Mouse (Mus musculus): ENCODE data around the gene E2f3.

Gene E2f3

DNA sequence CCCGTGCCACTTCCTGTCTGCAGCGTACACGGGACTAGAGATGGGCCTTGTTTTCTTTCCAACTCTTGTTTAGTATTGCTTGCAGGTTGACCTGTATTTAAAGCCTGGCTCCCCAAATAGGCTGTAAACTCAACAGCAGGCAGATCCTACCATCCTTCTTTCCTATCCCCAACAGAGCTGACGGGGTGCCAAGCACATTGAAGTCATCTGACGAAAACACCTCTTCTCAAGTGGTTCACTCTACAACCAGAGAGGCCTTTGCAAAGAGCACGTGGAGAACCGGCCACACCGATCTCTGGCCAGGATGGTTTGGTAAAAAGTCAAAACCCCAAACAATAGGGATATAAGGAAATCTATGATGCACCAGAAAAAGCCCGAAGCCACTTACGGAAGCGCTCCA lies 8.5 kb downstream of the E2f3 start:
- DNase-seq (ENCODE audit: low spot score): no peak

DNA sequence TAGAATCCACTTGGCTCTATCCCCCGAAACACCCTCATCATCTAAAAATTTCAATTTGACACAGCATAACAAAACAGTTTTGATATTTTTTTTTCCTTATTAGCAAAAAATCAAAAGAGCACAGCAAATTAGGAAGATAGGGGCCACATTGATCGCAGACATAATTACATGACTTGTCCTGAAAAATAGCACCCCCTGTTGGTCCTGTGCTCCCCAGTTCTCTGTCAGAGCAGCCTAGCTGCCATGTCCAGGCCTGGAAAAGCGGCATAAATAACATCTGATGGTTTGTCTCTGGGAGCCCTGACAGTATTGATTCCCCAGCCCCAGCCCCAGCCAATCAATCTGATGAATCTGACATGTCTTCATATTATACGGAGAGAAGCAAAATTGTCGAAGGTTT lies 11.8 kb downstream of the E2f3 start:
- no peak for DNase-seq (ENCODE audit: low spot score)

DNA sequence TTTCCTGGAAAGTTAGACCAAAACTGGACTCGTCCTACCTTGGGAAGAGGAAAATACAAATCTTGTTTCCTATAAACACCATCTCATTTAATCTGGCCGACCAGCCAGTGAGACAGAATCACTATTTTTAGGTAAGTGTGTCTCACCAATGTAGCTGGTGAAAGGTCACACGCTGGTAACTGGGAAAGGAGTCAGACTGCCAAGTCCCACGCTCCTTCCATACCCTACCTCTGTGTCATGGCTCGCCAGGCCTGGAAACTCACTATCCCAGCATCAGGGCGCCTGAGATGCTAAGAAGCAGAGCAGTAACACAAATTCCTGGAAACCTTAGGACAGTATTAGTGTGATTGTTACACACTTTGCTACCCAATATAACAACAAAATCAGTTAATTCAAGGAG lies 12.3 kb downstream of the E2f3 start:
- DNase-seq (ENCODE audit: low spot score): no peak

DNA sequence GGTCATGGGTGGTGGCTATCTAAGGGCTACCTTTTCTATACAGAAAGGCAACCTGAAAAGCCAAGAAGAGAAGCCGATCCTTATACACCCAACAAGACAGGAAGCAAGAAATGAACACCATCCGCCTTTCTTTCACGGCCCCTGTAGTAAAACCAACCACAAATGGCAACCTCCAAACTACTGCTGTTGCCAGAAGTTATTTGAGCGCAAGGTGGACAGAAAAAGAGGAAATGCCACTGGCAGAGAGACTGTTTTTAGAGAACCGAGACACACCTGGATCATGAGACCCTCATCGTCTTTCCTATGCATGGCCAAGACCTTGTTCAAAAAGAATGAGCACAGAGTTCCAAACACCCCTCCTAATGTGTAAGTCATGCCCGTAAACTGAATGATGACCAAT lies 15.5 kb downstream of the E2f3 start:
- DNase-seq (ENCODE audit: low spot score): no peak

GRCm38 (mm10) chr13:29968636-29969035 lies 17.2 kb downstream of the E2f3 start:
- DNase-seq (ENCODE audit: low spot score): no peak

DNA sequence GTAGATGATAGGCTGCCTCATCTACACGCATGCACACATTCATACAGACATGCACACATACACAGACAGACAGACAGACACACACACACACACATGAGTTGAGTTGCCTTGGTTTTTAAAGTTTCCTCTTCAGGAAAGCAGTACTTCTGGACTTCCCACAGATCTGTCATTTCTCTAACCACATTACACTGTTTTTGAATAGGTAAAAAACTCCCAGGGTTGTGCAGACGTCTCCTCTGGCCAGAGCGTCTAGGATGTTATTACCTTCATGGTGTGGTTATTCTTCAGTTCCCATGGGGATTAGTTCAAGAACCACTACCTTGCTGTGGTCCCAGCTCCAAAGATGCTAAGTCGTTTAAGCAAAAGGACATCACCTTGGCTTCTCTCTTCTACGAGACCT lies 18.5 kb downstream of the E2f3 start:
- no peak for DNase-seq (ENCODE audit: low spot score)

DNA sequence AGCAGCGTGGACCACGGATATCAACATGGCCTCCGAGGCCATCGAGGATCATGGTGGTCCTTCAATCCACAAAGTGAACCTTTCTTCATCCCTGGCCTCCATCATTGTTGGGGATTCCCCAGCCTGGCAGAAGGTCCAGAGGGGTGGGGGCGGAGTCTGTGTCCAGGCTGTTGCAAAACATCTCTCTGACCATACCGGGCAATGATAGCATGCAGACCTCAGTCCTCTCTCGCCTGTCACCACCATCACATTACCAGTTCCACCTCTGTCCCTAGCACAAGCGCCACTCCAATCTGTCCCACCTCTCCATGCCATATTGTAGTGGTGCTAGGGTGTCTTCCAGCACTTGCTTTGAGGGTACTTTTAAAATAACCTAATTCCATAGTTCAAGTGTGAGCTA lies 18.9 kb downstream of the E2f3 start:
- DNase-seq (ENCODE audit: low spot score): no peak

DNA sequence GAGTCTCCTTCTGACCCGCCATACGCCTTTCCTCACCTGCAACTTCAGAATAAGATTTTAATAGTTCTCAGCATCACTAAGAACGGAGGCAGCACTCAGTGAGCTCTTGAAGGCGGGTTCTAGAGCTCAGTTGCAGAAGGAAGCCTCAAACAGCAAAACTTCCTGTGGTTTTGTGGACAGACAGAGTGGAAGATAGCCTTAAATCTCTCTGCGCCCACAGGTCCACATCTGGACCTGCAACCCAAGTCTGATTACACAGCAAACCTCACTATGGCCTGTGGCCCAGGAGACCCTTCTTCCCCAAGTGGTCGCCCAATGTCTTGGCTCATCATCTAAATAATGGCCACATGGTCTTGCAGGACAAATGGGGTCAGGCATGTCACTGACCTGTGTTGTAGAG lies 21.8 kb downstream of the E2f3 start:
- DNase-seq (ENCODE audit: low spot score): no peak

DNA sequence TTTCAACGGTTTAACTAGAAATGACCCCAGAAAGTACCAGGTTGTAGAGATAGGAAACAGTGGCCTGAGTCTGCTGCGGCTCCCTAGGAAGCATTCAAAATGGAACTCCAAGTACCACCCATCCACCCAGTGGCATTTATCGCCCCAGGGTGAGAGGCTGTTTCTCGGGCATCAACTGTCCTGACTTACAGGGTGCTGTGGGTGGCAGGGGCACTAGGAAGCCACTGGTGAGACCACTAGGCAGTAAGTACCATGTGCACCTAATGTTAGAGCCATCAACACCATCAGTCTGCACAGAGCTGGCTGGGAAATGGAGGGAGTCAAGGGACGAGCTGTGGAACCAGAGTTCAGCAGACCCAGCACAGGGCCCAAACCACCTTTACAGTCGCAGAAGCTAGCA lies 25.4 kb downstream of the E2f3 start:
- no peak for DNase-seq (ENCODE audit: low spot score)

GRCm38 (mm10) chr13:29957731-29958254 lies 28.1 kb downstream of the E2f3 start:
- DNase-seq (ENCODE audit: low spot score): no peak

- DNase-seq (ENCODE audit: low spot score): no peak
Observed at GRCm38 (mm10) chr13:29956821-29957421, 28.9 kb downstream of the E2f3 start.

GRCm38 (mm10) chr13:29955296-29955695 lies 30.6 kb downstream of the E2f3 start:
- no peak for DNase-seq (ENCODE audit: low spot score)

- DNase-seq (ENCODE audit: low spot score): no peak
Observed at GRCm38 (mm10) chr13:29954741-29955140, 31.1 kb downstream of the E2f3 start.

DNA sequence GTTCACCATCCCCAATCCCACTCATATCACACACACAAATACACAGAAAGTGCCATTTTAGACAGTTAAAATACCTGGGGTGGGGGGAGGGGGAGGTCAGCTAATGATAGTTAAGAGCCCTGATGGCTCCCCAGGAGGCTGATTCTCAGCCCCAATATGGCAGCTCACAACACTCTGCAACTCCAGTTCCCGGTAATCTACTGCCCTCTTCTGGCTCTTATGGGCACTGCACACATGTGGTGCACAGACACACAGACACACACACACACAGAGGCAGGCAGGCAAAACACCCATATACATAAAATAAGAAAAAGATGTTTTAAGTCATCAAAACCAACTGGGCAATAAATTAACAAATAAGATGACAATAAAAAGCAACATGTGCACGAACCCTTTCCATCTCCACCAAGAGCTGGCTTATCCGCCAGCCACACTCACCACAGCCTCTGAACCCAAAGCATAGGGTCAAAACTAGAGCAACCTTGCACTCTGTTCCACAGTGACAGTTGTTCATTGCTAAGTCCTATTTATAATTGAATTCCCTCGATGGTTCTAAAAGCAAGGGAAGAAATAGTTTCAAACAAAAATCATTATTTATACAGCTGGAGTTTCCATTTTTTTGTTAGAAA lies 32.3 kb downstream of the E2f3 start:
- DNase-seq (ENCODE audit: low spot score): no peak

DNA sequence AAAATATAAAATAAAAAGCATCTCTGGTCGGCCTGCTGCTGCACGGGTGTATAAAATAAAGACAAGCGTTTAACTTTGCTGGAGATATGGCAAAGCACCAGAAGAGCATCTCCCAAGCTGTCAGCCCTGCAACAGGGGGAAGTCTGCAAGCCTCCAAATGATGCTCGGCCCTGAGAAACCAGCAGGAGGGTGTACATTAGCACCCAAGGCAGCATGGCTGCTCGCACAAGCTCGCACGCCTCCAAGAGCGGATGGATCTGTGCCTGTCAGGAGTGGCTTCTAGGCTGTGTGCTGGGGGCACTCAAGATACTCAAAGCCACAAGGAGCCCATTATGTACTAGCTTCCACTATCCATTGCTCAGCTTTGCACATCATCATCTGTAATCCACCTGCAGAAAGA lies 39.8 kb downstream of the E2f3 start:
- no peak for DNase-seq (ENCODE audit: low spot score)

DNA sequence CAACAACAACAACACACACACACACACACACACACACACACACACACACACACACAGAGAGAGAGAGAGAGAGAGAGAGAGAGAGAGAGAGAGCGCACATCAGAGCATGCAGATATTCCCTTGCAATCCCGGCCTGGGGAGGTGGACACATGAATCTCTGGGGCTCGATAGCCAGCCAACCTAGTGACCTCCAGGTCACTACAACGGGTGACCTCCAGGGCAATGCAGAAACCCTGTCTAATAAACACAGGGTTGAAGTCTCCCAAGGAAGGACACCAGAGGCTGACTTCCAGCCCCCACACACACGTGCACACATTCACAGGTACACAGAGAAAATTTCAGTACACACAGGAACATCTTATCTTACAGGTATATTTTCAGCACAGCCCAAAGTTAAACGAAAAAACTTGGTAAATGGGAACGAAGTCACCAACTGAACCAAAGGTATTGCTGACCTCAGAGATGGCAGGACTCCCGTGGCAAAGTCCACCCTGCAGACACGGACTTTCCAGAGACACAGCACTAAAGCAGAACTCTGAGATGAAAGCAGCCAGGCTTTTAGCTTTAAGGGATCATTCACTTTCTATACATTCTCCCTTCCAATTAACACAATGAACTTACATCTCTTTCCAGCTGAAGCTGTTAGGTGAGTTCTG lies 40.8 kb downstream of the E2f3 start:
- DNase-seq (ENCODE audit: low spot score): no peak

DNA sequence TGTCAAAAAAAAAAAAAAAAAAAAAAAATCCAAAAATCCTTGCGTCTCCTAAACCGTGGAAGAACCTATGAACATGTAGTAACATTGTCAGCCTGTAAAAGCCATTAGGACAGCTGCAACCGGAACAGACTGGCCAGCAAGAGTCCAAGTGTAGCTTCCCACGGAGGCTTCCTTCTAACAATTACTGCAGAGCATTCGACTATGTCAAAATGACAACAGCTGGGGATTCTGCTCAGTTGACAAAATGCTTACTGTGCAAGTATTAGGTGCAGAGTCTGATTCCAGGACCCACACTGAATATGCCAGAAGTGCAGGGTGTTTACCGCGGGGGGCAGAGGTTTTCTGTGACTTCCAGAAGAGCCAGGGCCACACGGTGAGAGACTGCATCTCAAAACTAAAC lies 41.4 kb downstream of the E2f3 start:
- no peak for DNase-seq (ENCODE audit: low spot score)

- no peak for DNase-seq (ENCODE audit: low spot score)
Observed at GRCm38 (mm10) chr13:29943541-29944039, 42.3 kb downstream of the E2f3 start.

DNA sequence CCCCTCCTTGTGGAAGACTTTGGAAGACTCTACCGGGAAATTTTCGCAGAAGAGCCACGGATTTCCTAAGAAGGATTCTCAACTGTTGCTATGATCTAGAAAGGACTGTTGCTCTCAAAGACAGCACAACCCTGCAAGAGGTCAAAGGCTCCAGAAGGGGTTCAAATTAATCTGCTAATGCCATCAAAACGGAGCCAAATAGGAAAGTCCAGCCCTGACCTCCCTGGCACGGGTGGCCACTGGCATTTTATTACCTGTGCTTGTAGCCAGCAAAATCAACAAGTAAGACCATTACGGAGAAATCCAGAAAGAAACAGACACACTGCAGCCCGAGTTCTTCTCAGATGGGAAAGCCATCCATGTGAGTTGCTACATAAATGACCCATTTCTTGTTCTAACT lies 45.8 kb downstream of the E2f3 start:
- no peak for DNase-seq (ENCODE audit: low spot score)

- no peak for DNase-seq (ENCODE audit: low spot score)
Observed at GRCm38 (mm10) chr13:29939399-29939798, 46.5 kb downstream of the E2f3 start.

DNA sequence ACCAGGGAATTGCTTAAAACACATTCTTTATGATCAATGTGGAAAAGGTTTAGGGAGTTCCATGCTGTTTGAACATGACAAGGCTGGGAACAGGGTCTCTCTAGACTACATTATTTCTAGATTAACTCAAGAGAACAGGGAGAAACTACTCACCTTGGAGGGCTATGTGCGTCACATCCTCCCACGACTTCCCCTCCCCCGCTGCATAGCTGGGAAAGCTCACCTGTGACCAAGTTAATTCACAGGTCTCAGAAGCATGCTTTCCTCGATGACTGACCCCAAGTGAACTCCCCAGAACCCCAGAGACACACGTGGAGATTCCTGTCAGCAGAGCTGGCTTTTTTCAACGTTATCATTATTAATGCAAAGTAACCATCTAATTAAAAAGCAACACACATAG lies 47.1 kb downstream of the E2f3 start:
- no peak for DNase-seq (ENCODE audit: low spot score)

GRCm38 (mm10) chr13:29926168-29926567 lies 59.7 kb downstream of the E2f3 start:
- DNase-seq (ENCODE audit: low spot score): no peak

GRCm38 (mm10) chr13:29919841-29920240 lies 66.0 kb downstream of the E2f3 start:
- no peak for DNase-seq (ENCODE audit: low spot score)
